Mouse (Mus musculus) kidney, adult 11 months (tissue): Measurements from ENCODE around the gene Hc.

Source experiments
- DNase-seq: peaks from one replicate; pipeline ENCODE4 v3.0.0; 2022

Hc gene

DNA sequence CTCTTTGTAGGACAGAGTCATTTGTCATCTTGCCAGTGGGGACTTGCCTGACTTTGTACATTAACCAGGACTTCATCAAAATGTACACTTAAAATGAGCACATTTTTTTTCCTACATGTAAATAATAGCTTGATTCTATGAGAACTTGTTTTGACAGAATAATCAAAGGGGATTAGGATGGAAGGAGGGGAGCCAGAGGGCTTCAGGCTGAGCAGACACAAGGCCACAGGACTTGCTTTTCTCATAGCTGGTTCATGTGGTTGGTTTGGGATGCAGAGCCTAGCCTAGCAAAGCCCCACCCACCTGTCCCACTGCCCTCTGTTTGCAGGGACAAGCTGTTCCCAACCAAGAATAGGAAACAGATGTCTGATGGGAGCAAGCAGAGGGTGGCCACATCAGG lies 109.8 kb downstream of the Hc start:
- DNase-seq: no peak

DNA sequence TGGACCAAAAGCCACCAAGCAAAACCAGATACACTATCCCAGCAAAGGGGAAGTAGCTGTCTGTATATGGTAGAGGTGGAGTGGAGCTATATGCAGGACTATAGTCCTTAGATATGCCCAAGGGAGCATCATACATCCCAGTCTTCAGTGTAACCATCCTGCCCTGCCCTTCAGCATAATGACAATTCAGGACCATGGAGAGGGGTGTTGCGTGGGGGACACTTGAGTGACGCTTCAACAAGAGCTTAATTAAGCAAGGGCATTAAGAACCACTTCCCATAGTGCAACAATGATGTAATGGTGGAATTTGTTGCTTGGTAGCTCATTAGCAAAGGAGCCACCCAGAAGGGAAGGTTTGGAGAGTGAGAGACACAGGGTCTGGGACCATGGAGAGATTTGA lies 112.6 kb downstream of the Hc start:
- no peak for DNase-seq

DNA sequence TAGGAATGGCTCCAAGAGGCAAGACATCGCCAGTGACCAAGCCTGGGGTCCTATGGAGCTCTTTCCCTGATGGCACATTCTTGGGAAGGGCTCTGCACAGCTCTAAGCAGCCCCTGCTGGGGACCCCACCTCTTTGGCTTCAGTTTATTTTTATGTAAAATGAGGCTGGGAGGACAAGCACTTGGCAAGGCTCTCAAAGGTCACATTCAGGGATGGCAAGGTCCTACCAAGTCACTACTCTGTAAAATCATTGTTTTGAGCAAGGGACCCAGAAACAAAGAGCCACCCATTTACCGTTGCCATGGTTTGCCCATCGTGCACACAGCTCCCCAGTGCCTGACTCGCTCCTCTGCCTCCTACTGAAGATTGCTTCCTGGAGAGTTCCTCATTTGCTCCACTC lies 115.2 kb downstream of the Hc start:
- no peak for DNase-seq

DNA sequence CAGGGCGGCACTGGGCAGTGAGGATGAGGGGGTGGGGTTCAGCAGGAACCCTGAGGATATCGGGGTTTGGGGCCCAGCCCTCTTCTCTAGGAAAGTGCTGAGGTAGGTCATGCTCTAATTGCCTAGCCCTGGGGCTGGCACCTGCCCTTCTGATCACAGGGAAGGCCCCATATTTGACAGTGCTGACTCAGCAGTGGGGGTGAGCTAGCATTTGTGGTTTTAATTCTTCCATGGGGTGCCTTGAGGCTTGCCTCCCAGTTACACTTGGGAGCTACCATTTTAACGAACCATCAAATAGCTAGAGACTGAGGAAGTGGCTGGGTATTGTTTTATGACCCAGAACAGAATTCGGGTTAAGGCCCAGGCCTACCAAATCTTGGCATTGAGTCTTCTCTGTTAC lies 115.7 kb downstream of the Hc start:
- no peak for DNase-seq

DNA sequence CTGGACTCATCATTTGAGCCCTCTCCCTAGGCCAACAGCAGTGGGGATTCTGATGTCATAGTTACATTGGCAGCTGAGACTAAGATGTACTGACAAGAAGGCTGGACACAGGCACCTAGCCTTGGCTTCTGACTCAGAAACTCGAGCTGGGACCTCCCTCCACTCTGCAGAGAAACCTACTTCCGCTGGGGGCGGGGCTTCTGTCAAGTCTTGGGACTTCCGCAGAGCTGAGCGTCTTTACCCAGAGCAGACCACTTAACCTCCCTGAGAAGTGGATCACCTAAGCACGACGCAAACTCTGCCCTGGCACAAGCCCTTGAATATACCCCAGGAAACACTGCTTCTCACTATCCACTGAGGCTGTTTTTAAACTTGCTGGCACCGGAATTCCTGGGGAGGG lies 116.5 kb downstream of the Hc start:
- DNase-seq: no peak

DNA sequence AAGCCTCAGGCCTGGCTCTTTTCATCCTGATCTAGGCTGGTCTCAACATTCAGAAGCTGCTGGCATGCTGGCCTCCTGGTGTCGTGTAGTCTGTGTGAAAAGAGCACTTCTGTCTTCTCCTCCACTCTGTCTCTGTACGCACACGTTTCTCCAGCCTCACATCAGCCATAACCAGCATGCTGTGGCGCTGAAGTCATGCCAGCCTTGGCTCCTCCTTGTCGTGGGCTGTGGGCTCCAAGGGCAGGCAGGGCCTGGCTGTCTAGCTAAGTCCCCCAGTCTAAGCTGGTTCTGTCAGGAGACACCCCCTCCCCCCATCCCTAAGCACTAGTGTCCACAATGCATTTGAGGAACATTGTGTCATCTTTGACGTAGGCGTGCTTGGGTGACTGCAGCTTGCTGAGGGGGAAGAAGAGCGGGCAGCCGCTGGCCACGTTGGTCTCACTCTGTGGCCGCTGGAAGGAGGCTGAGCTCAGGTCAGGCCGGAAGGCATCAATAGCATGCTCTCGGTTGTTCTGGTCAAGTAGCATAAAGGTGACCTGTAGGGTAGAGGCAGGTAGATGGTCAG lies 117.6 kb downstream of the Hc start:
- no peak for DNase-seq

DNA sequence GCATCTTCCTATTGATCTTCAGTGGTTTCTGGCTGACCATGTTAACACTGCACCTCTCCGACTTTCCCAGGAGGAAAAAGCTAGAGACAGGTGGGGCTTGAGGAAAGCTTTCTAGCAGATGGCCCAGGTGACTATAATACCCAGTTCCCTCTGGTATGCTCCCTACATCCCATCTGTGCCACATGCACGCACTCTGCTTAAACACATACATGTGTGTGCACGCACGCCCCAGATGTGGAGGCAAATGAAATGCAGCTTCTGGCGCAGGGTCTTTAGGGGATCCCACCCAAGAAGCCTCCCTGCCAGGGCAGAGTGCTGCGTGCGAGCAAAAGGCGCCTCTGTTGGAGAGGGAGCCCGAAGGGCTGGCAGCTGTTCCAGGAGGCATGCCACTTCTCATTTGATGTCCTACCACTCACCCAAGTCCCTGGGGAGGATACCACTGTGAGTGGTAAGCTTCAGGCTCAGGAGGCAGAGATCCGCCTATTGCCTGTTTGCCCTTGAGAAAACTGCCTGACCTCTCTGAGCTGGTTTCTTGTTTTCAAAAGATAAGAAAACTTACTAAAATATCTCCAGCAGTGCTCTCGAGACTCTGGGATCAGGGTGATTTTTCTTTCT lies 120.1 kb downstream of the Hc start:
- no peak for DNase-seq

DNA sequence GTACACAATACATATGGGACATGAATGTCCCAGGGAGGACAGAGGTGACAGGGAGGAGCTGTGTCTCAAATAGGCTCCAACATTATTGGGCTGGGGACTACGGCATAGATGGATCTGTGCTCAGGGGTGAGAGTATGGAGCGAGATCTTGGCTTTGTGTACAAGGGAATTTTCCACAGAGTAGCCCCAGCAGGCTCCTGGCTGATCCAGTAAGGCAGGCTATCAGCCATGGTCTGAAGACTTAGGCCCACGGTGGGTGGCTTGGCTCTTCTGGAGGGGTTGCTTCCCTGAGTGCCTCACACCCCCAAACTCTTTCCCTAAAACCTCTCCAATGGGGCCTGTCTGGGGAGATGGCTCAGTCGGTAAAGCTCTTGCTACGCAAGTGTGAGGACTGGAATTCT lies 121.0 kb downstream of the Hc start:
- no peak for DNase-seq

DNA sequence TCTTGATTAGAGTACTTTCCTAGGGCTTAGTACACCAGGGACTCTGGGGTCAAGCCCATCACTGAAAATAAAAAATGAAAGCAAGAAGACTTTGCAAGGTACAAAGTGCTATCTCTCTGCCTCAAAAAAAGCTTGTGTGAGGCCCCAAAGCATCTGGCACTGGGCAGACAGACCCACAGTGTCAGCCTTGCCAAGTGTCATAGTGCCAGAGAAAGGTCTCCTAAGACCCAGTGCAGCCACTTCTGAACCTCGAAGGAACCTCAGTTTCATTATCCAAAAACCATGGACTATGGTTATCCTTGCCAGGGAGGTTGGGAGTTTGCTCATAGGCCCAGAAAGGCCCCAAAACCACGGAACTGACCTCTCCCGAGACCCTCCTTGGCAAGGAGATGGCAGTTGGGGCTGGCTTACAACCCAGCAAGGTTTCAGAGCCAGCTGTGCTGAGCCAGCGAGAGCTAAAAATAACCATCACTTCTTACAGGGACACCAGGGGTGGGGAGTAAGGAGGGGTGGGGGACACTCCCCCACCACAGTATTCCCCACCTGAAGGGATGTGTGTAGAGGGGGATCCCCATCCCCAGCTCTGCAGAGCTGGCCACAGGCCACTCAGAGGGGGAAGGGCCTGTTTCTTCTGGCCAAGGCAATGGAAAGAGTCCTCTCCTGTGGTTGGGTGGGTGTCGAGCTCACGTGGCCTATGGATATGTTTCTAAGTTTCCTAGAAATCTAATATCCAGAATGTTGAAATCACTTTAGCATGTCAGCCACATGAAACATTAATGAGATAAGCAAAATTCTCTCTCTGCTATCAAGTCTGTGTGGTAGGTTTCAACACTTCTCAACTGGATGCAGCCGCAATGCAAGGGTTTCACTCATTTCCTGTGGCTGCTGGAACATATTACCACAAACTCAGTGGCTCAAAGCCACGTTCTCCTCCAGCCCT lies 122.7 kb downstream of the Hc start:
- no peak for DNase-seq

DNA sequence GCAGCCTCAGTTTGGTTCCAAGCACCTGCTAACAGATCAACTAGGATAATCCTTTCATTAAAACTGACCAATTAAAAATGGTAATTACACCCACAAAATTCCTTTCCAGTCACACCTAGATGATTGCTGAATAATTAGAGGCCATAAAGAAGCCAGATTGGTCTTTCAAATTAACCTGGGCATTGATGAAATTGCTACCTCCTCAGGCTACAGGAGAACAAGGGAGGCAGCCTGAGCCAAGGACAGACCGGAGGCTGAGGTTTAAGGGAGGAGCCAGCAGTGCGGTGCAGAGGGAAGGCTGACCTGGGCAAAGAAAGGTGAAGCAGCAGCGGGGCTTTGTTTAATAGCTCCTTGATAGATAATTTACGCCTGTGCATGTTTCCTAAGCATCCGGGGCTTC lies 123.8 kb downstream of the Hc start:
- no peak for DNase-seq
